Mouse (Mus musculus): ENCODE measurements around the gene Slitrk6. TPM values are rescaled to one million over a fixed set of nuclear protein-coding genes. Genes with fewer than 3 reads are reported as not detected.

Slitrk6 gene
- 0.36 TPM for polyA plus RNA-seq (2015; fragmentation: Illumina TruSeq; extraction: RNeasy Lipid Tissue Mini Kit (QIAGEN cat#74804); ENCODE audit: insufficient read depth, low replicate concordance)

DNA sequence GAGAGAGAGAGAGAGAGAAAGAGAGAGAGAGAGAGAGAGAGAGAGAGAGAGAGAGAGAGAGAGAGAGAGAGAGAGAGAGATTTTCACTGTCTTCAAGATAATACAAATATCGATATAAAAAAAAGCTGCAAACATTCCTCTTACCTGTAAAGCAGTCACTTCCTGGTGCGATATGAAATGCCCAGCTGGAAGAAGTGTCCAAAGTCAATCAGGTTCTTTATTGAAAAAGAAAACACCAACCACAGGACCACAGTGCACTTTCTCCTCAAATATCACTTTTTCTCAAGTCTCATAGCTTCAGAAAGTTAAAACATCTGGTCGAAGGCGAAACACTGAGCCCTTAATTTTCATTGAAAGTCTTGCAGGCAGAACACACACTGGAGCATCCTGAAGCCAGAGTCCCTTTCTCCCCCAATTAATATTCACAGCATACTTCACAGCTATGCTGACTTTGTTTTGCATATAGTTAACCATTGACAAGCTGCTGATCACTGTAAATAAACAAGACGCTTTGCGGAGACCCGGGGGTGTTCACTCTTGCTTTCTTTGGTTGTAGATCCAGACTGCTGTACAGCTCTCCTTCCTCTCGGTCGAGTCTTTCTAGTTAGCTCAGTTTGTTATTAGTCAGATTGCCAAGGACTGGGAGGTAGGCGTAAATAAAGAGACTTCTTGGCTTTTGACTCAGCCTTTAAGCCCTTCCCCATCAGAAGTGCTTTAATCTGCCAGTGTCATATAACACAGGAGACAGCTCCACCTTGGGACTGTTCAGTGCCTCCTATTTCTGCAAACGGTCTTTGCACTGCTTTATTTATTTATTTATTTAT lies at the start of gene Slitrk6:
Slitrk6 (minus strand) TSS at position 666 of the 824 bp plus-strand sequence.

Measured in spleen, adult 10 weeks (tissue).